Mouse (Mus musculus): Measurements from ENCODE around the gene Cblc. TPM values are rescaled to one million over a fixed set of nuclear protein-coding genes. Genes with fewer than 3 reads are reported as not detected.

The Cblc gene
- polyA plus RNA-seq, 1 experiment: 17.1 TPM

DNA sequence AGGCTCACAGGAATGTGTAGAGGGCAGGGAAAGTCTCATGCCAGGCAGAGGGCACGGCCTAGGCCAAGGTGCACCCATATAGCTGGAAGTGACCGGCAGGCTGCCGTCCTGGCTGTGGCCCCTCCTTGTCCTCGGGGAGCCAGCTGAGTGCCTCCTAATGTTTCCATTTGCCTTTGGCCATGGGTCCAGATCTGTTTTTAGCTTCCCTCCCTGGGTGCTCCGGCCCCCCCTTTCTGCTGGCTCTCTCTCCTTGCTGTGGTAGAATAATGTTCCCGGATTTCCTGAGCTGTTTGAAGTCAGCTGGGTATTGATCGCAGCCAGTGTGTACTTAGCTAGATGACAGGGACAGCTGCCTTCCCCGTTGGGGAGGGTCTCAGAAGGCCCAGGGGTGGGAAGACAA is 13.0 kb downstream of the Cblc start:
- Histone ChIP-seq H3K9me3 (replicated peaks; ENCODE audit: control insufficient read depth, insufficient read depth, low read length, poor library complexity, severe bottlenecking) (peaks cover 6% of the 10 kb centered on the region; the same call in 1 of the 2 replicates), H3K9ac (ENCODE audit: low read depth, poor library complexity, severe bottlenecking) (no peak overlapping the region), H3K27me3 (ENCODE audit: control insufficient read depth, insufficient read depth, low read length, poor library complexity, severe bottlenecking) (no peaks in the 10 kb centered on the region), H3K4me3 (ENCODE audit: low read depth, low read length) (no peak overlapping the region), H3K4me1 (ENCODE audit: control insufficient read depth, insufficient read depth, low read length) (peaks cover 4% of the 10 kb centered on the region), H3K36me3 (ENCODE audit: control insufficient read depth, insufficient read depth, low read length, poor library complexity, severe bottlenecking) (no peaks in the 10 kb centered on the region), H3K27ac (ENCODE audit: insufficient read depth, low read length) (no peak overlapping the region)
- TF ChIP-seq EP300 (IDR thresholded peaks at IDR 0.05; ENCODE audit: insufficient read depth, low read depth, low read length): no peak
- no peak for TF ChIP-seq POLR2A (IDR thresholded peaks at IDR 0.05; ENCODE audit: insufficient read depth, low read length)
- no peak for TF ChIP-seq CTCF (IDR thresholded peaks at IDR 0.05; ENCODE audit: low read depth, low read length)

DNA sequence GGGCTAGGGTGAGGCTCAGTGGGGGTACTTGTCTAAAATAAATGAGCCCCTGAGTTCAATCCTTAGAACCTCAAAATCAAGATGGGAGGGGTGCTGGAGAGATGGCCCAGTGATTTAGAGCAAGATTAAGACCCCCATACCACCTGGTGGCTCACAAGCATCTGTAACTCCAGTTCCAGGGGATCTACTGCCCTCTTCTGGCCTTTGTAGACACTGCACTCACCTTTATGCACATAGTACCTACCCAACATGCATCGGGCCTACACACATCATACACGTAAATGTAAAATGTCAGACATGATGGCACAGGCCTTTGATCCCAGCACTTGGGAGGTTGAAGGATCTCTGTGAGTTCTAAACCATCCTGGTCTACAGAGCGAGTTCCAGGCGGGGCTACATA is 14.0 kb downstream of the Cblc start:
- Histone ChIP-seq H3K36me3 (ENCODE audit: control insufficient read depth, insufficient read depth, low read length, poor library complexity, severe bottlenecking) (no peaks in the 10 kb centered on the region), H3K27ac (ENCODE audit: insufficient read depth, low read length) (no peak overlapping the region), H3K9me3 (replicated peaks; ENCODE audit: control insufficient read depth, insufficient read depth, low read length, poor library complexity, severe bottlenecking) (peaks cover 6% of the 10 kb centered on the region; the same call in 1 of the 2 replicates), H3K4me3 (ENCODE audit: low read depth, low read length) (no peak overlapping the region), H3K27me3 (ENCODE audit: control insufficient read depth, insufficient read depth, low read length, poor library complexity, severe bottlenecking) (no peaks in the 10 kb centered on the region), H3K9ac (ENCODE audit: low read depth, poor library complexity, severe bottlenecking) (no peak overlapping the region), H3K4me1 (ENCODE audit: control insufficient read depth, insufficient read depth, low read length) (peaks cover 4% of the 10 kb centered on the region)
- TF ChIP-seq EP300 (IDR thresholded peaks at IDR 0.05; ENCODE audit: insufficient read depth, low read depth, low read length): no peak
- no peak for TF ChIP-seq POLR2A (IDR thresholded peaks at IDR 0.05; ENCODE audit: insufficient read depth, low read length)
- peak; percentile 65 for TF ChIP-seq CTCF (IDR thresholded peaks at IDR 0.05; ENCODE audit: low read depth, low read length)

DNA sequence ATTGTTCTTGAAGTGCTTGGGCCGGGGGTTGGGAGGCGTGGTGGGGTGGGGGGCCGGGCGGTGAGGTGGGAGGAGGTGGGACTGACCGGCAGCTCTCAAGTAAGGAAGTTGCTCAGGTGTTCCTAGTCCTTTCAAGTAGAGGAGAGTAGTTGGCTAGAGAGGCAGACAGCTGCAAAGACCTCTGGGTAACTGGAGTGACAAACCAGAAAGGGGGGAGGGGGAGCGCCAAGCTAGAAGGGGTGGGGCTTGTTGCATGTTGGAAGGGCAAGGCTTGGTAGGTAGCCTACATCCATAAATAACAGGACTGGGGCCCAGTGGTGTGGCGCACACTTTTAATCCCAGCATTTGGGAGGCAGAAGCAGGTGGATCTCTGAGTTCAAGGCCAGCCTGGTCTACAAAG is 14.9 kb downstream of the Cblc start:
- H3K9me3 ChIP-seq (replicated peaks; ENCODE audit: control insufficient read depth, insufficient read depth, low read length, poor library complexity, severe bottlenecking): peaks cover 6% of the 10 kb centered on the region; the same call in 1 of the 2 replicates
- H3K27me3 ChIP-seq (ENCODE audit: control insufficient read depth, insufficient read depth, low read length, poor library complexity, severe bottlenecking): no peaks in the 10 kb centered on the region
- H3K4me1 ChIP-seq (ENCODE audit: control insufficient read depth, insufficient read depth, low read length): peaks cover 4% of the 10 kb centered on the region
- H3K27ac ChIP-seq (ENCODE audit: insufficient read depth, low read length): peak overlapping the region; percentile 46; the same call in 1 of the 2 replicates
- no peaks in the 10 kb centered on the region for H3K36me3 ChIP-seq (ENCODE audit: control insufficient read depth, insufficient read depth, low read length, poor library complexity, severe bottlenecking)
- H3K9ac ChIP-seq (ENCODE audit: low read depth, poor library complexity, severe bottlenecking): no peak overlapping the region
- no peak overlapping the region for H3K4me3 ChIP-seq (ENCODE audit: low read depth, low read length)
- TF ChIP-seq EP300 (IDR thresholded peaks at IDR 0.05; ENCODE audit: insufficient read depth, low read depth, low read length) (peak; percentile 60; the same call in 1 of the 2 replicates), POLR2A (IDR thresholded peaks at IDR 0.05; ENCODE audit: insufficient read depth, low read length) (no peak)

DNA sequence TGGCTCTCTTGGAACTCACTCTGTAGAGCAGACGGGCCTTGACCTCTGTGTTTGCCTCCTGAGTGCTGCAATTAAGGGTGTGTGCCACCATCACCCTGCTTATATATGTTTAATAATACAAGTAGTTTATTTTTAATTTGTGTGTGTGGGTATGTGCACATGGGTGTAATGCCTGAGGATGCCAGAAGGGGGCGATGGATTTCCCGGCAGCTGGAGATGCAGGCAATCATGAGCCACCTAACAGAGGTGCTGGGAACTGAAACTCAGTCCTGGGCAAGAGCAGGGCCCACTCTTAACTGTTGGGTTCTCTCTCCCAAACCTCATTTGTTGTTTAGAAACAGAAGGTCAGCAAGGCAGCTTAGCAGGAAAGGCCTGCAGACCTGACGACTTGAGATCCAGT is 16.7 kb downstream of the Cblc start:
- Histone ChIP-seq H3K9me3 (replicated peaks; ENCODE audit: control insufficient read depth, insufficient read depth, low read length, poor library complexity, severe bottlenecking) (peaks cover 13% of the 10 kb centered on the region), H3K27ac (ENCODE audit: insufficient read depth, low read length) (no peak overlapping the region), H3K4me3 (ENCODE audit: low read depth, low read length) (no peak overlapping the region), H3K36me3 (ENCODE audit: control insufficient read depth, insufficient read depth, low read length, poor library complexity, severe bottlenecking) (no peaks in the 10 kb centered on the region), H3K9ac (ENCODE audit: low read depth, poor library complexity, severe bottlenecking) (no peak overlapping the region), H3K4me1 (ENCODE audit: control insufficient read depth, insufficient read depth, low read length) (peaks cover 2% of the 10 kb centered on the region), H3K27me3 (ENCODE audit: control insufficient read depth, insufficient read depth, low read length, poor library complexity, severe bottlenecking) (no peaks in the 10 kb centered on the region)
- TF ChIP-seq CTCF (IDR thresholded peaks at IDR 0.05; ENCODE audit: low read depth, low read length): peak; percentile 40
- no peak for TF ChIP-seq EP300 (IDR thresholded peaks at IDR 0.05; ENCODE audit: insufficient read depth, low read depth, low read length)

DNA sequence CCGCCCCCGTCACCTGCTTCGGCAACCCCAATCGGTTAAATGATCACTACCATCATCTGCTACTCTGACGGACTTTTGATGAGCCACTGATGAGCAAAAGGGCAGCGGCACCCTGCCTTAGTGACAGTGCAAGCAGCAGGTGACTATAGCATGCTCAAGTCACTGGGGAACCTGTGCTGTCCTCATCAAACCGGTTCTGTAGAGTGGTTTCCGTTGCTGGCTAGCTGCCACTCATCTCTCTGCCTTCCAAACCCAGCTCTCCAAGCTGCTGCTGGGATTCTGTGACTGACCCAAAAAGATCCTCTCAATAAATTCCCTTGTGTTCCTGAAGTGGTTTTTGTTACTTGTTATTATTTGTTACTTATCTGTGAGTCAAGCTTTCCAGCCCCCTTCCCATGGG is 18.0 kb downstream of the Cblc start:
- H3K4me1 ChIP-seq (ENCODE audit: control insufficient read depth, insufficient read depth, low read length): peaks cover 2% of the 10 kb centered on the region
- no peak overlapping the region for H3K27ac ChIP-seq (ENCODE audit: insufficient read depth, low read length)
- H3K9ac ChIP-seq (ENCODE audit: low read depth, poor library complexity, severe bottlenecking): no peak overlapping the region
- TF ChIP-seq POLR2A (IDR thresholded peaks at IDR 0.05; ENCODE audit: insufficient read depth, low read length) (no peak), CTCF (IDR thresholded peaks at IDR 0.05; ENCODE audit: low read depth, low read length) (no peak), EP300 (IDR thresholded peaks at IDR 0.05; ENCODE audit: insufficient read depth, low read depth, low read length) (no peak)
- no peaks in the 10 kb centered on the region for H3K36me3 ChIP-seq (ENCODE audit: control insufficient read depth, insufficient read depth, low read length, poor library complexity, severe bottlenecking)
- no peaks in the 10 kb centered on the region for H3K27me3 ChIP-seq (ENCODE audit: control insufficient read depth, insufficient read depth, low read length, poor library complexity, severe bottlenecking)
- H3K9me3 ChIP-seq (replicated peaks; ENCODE audit: control insufficient read depth, insufficient read depth, low read length, poor library complexity, severe bottlenecking): peaks cover 13% of the 10 kb centered on the region
- H3K4me3 ChIP-seq (ENCODE audit: low read depth, low read length): no peak overlapping the region

DNA sequence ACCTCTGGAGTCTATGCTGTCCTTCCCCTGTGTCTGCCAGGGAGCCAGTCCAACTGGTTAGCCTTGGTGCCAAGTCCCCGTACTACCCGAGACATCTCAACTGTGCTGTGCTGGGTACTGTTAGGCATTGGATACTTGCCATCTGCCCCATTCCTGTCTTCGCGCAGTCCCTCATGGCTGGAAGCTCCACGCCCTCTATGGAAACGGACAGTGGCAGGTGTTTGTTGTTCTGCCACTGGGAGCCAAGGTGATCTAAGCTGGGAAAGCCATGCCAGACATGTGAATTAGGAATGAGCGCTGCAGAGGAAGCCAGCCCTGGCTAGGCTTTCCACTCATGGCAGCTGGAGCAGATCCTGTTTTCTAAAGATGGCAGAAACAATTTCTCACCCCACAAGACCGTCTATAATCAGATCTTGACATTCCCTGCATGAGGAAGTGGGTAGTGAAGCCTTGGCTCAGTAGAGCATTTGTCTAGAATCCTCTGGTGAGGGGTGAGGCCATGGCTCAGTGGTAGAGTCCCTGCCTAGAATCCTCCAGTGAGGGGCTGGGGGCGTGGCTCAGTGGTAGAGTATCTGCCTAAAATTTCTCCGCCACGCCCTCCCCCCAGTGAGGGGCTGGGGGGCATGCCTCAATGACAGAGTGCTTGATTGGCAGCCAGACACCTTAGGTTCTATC is 19.4 kb downstream of the Cblc start:
- Histone ChIP-seq H3K4me1 (ENCODE audit: control insufficient read depth, insufficient read depth, low read length) (peaks cover under 1% of the 10 kb centered on the region), H3K9ac (ENCODE audit: low read depth, poor library complexity, severe bottlenecking) (no peak overlapping the region), H3K36me3 (ENCODE audit: control insufficient read depth, insufficient read depth, low read length, poor library complexity, severe bottlenecking) (no peaks in the 10 kb centered on the region), H3K4me3 (ENCODE audit: low read depth, low read length) (no peak overlapping the region), H3K9me3 (replicated peaks; ENCODE audit: control insufficient read depth, insufficient read depth, low read length, poor library complexity, severe bottlenecking) (peaks cover 13% of the 10 kb centered on the region), H3K27ac (ENCODE audit: insufficient read depth, low read length) (no peak overlapping the region), H3K27me3 (ENCODE audit: control insufficient read depth, insufficient read depth, low read length, poor library complexity, severe bottlenecking) (no peaks in the 10 kb centered on the region)
- TF ChIP-seq CTCF (IDR thresholded peaks at IDR 0.05; ENCODE audit: low read depth, low read length) (no peak), POLR2A (IDR thresholded peaks at IDR 0.05; ENCODE audit: insufficient read depth, low read length) (no peak), EP300 (IDR thresholded peaks at IDR 0.05; ENCODE audit: insufficient read depth, low read depth, low read length) (no peak)

Measured in ES-Bruce4 (cell line).